Mouse (Mus musculus): Measurements from ENCODE around the gene Cyp2t4. TPM values are rescaled to one million over a fixed set of nuclear protein-coding genes. Genes with fewer than 3 reads are reported as not detected.

The Cyp2t4 gene
- polyA plus RNA-seq, 1 experiment from 2014 or later, result 0.11 TPM

DNA sequence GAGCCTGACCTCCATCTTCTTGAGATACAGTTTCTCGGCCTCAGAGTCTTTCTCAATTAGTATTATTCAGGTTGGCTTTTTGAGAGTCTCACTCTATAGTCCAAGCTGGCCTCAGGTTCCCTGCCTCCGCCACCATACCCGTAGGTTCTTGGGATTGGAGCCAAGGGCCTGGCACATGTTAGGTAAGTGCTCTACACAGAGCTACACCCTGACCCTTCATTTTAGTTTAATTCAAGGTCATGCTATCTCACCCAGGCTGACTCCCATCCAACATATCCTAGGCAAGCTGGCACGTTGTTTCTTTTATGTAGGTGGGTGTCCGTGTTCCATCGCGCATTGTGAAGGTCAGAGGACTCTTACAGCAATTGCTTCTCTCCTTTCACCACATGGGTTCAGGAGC, 21.4 kb downstream of the Cyp2t4 start:
- WGBS, result 94% methylated on average over 7 of the region's 7 CpGs
- Histone ChIP-seq H3K27ac (no peak overlapping the region), H3K36me3 (peaks cover 48% of the 10 kb centered on the region), H3K27me3 (replicated peaks) (no peaks in the 10 kb centered on the region), H3K9ac (no peak overlapping the region), H3K9me3 (no peaks in the 10 kb centered on the region), H3K4me1 (peaks cover 9% of the 10 kb centered on the region), H3K4me2 (replicated peaks) (no peak overlapping the region), H3K4me3 (no peak overlapping the region)
- no peak for ATAC-seq (ENCODE audit: low FRiP score, low read depth)

DNA sequence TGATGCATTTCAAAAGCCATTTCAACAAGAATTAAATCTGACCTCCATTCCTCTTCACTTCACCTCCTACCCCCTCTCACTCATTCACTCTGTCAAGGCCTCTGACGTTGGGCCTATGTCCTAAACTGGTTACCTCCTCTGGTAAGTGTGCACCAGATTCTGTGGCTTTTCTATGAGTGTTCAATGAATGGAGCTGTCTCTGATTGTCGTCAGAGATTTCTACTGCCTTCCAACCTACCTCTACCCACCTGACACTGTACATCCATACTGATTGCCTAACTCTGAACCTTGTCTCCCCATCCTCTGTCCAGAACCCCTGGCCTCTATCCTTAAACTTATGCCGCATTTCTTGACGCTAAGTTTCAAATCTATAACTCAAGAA, 24.4 kb downstream of the Cyp2t4 start:
- Histone ChIP-seq H3K9ac (peak overlapping the region; percentile 62), H3K4me2 (replicated peaks) (peak overlapping the region; percentile 53), H3K4me1 (peaks cover 9% of the 10 kb centered on the region), H3K27ac (peak overlapping the region; percentile 81; the same call in 1 of the 2 replicates), H3K27me3 (replicated peaks) (no peaks in the 10 kb centered on the region), H3K36me3 (peaks cover 25% of the 10 kb centered on the region), H3K9me3 (no peaks in the 10 kb centered on the region), H3K4me3 (peak overlapping the region; percentile 75)
- ATAC-seq (ENCODE audit: low FRiP score, low read depth), result peak; percentile 23; the same call in 1 of the 2 replicates
- WGBS, result 19% methylated on average over 4 of the region's 4 CpGs

DNA sequence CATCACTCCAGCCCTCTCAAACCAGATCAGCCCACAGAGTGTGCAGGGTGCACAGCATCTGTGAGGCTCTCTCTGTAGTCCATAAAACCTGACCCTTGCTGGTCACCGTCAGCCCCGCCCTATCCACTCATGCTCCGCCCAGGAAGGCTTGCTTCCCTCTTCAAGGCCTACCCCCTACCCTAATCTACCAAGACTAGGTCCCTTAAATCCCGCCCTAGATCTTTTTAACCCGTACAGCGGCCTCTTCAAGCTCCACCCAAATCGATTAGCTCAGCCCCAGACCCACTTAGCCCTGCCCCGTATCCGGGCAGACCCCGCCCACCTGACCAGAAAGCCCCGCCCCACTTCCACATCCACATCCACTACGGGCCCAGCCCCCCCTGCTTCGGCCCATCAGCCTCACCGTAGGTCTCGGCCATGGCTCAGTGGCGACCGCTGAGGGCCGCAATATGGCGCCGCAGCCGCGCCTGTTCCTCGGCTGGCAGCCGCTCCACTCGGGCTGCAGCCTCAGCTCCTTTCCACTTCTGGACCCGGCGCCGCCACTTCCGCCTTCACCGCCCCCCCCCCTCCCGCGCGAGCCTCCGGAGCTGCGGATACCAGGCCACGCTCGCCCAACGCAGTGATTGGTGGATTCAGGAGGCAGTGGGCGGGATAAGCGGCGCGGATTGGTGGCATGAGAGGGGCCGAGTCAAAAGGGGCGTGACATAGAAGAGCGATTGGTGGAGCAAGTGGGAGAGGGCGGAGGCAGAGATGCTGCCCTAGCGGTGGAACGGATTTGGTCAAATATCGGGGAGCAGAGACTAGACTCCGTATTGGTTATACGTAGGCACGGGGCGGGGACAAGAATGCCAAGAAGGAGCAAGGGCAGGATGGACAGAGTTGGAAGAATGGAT, 25.1 kb downstream of the Cyp2t4 start, which contains the start of gene Rab4b:
Gene Rab4b, minus strand, starts transcription at position 573 of the 893 bp plus-strand sequence.
- H3K9me3 ChIP-seq, result no peaks in the 10 kb centered on the region
- peak within 1 kb of the TSS; percentile 53 for H3K4me2 ChIP-seq (replicated peaks)
- H3K4me3 ChIP-seq, result peak within 1 kb of the TSS; percentile 75
- under 1% methylated on average over 53 of the region's 53 CpGs for WGBS
- peak within 1 kb of the TSS; percentile 62 for H3K9ac ChIP-seq
- no peaks in the 10 kb centered on the region for H3K27me3 ChIP-seq (replicated peaks)
- peaks cover 27% of the 10 kb centered on the region for H3K36me3 ChIP-seq
- peaks cover 9% of the 10 kb centered on the region for H3K4me1 ChIP-seq
- peak; percentile 97 for ATAC-seq (ENCODE audit: low FRiP score, low read depth)
- peak within 1 kb of the TSS; percentile 81; the same call in 1 of the 2 replicates for H3K27ac ChIP-seq

DNA sequence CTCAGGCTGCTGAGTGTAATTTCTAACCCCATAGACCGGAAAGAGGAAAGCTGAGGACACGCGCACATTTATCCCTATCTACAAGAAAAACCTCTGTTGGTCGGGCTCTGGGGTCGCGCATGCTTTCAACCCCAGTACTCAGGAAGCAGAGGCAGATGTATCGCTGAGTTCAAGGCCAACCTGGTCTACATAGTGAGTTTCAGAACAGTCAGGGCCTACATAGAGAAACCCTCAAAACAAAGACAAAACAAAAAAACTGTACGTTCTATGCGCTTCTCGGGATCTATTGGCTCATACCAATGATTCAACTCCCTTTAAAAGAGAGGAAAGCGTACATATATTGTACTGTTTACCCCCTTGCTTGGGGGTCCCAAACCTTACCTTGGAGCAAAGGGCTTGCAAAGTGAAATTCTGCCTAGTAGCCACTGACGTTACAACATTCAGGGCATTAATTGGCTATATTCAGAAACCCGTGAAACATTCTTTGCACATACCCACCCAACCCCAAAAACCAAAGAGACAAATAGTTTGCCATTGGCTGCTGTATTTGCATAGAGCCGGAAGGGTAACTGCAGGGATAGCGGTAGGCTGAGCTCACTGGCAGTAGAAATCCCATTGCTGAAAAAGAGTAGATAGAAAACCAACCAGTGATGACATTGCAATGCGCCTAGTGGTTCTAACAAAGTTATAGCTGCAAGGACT, 25.9 kb downstream of the Cyp2t4 start:
- Histone ChIP-seq H3K9ac (no peak overlapping the region), H3K27ac (0 out of 2 replicates have a peak overlapping the region, but pooled peaks have one; percentile 37), H3K4me3 (peak overlapping the region; percentile 75), H3K4me2 (replicated peaks) (peak overlapping the region; percentile 53), H3K27me3 (replicated peaks) (no peaks in the 10 kb centered on the region), H3K9me3 (no peaks in the 10 kb centered on the region), H3K4me1 (peaks cover 9% of the 10 kb centered on the region), H3K36me3 (peaks cover 24% of the 10 kb centered on the region)
- 50% methylated on average over 16 of the region's 16 CpGs for WGBS
- ATAC-seq (ENCODE audit: low FRiP score, low read depth), result 0 out of 2 replicates have a peak, but pooled peaks have one; percentile 1

DNA sequence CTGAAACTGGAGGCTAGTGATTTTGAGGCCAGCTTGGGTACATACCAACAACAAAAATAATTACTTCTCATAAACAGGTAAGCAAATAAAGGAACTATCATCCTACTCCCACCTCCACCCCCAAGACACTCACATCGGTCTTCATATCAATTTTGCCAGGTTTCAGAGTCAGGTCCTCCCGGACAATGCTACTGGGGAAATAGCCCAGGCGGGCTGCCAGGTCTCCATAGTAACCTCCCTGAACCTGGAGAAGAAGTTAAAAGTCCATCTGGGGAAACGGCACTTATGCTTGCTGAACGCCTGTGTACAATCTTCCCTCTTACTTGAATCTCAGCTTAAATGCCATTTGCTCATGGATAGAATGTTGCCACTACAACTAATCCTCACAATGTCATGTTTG, 26.5 kb downstream of the Cyp2t4 start:
- Histone ChIP-seq H3K36me3 (peaks cover 24% of the 10 kb centered on the region), H3K4me2 (replicated peaks) (no peak overlapping the region), H3K4me1 (peaks cover 9% of the 10 kb centered on the region), H3K9me3 (no peaks in the 10 kb centered on the region), H3K4me3 (no peak overlapping the region), H3K27me3 (replicated peaks) (no peaks in the 10 kb centered on the region), H3K9ac (no peak overlapping the region), H3K27ac (no peak overlapping the region)
- ATAC-seq (ENCODE audit: low FRiP score, low read depth), result no peak
- WGBS, result 54% methylated on average over 5 of the region's 5 CpGs

DNA sequence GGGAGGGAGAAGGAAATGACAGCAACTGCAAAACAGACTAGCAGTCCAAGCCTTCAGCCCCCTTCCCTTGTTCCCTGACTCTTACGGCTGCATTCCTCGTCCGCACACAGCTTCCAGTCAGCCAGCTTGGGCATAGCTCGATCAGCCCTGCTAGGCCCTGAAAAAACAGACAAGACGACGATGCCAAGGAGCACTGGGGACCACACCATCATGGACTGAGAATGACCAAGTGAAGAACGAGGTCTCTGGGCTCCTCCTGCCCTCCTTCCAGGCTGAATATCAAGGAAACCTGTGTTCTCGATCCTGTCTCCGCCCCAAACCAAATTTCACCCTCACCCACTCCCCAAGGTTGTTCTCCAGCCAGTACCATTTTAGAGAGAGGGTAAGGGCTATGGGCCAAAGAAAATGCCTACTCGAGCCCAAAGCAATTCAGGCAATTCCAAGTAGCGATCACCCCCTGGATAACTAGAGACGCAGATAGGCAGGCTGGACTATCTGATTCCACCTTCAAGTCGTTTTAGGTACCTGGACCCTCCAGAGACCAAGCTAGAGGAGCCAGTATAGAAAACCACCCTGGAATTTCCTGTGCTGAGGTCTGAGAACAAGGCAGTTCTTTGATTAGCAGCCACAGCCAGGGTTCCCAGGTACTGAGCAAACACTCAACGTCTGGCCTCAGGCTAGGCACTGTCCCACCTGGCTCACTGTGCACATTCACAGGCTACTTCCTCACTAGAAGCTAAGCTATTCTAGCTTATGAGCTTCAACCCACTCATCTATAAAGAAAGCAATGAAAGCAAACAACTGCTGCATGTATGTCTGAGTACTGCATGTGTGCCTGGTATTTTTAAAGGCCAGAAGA, 27.6 kb downstream of the Cyp2t4 start, which contains the start of the genes Gm21983 and Mia:
Gene Gm21983, minus strand, starts transcription at position 250 of the 859 bp plus-strand sequence.
Gene Mia, minus strand, starts transcription at position 321 of the 859 bp plus-strand sequence.
- no peak for ATAC-seq (ENCODE audit: low FRiP score, low read depth)
- no peak within 1 kb of the TSS for H3K27ac ChIP-seq
- peaks cover 27% of the 10 kb centered on the region for H3K36me3 ChIP-seq
- H3K4me1 ChIP-seq, result peaks cover 9% of the 10 kb centered on the region
- no peak within 1 kb of the TSS for H3K9ac ChIP-seq
- H3K27me3 ChIP-seq (replicated peaks), result no peaks in the 10 kb centered on the region
- WGBS, result 71% methylated on average over 14 of the region's 14 CpGs
- H3K4me2 ChIP-seq (replicated peaks), result no peak within 1 kb of the TSS
- H3K9me3 ChIP-seq, result no peaks in the 10 kb centered on the region
- no peak within 1 kb of the TSS for H3K4me3 ChIP-seq

DNA sequence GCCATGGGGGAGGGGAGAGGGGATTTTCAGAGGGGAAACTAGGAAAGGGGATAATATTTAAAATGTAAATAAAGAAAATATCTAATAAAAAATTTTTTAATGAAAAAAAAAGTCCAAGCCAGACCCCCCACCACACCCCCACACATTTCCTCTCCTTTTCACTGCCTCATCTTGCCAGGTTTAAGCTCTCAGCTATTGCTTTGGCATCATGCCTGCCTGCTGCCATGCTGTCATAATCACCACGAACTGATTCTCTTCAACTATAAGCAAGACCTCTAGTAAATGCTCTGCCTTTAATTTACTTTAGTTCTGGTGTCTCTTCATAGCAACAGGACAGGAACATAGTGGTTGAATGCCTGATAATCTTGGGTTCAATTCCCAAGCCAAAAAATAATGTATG, 29.0 kb downstream of the Cyp2t4 start:
- no peak overlapping the region for H3K4me3 ChIP-seq
- no peak for ATAC-seq (ENCODE audit: low FRiP score, low read depth)
- peaks cover 9% of the 10 kb centered on the region for H3K4me1 ChIP-seq
- WGBS, result 91% methylated on average over 1 of the region's 1 CpGs
- H3K27ac ChIP-seq, result no peak overlapping the region
- no peaks in the 10 kb centered on the region for H3K27me3 ChIP-seq (replicated peaks)
- H3K4me2 ChIP-seq (replicated peaks), result no peak overlapping the region
- H3K36me3 ChIP-seq, result peaks cover 41% of the 10 kb centered on the region
- H3K9ac ChIP-seq, result no peak overlapping the region
- no peaks in the 10 kb centered on the region for H3K9me3 ChIP-seq

DNA sequence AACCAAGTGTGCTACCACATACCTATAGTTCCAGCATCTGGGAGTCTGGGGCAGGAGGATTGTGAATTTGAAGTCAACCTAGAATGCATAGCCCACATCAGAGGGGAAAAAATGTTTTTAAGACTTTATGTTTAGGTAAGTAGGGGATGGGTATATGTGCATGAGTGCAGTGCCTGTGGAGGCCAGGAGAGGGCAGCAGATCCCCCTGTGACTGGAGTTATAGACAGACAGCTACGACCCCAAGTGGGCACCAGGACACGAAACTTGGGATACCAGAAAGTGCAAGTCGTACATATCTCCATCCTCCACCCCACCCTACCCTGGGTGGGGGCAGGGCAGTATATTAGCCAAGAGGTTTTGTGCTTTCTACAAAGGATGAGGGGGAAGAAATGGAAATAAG, 31.4 kb downstream of the Cyp2t4 start:
- Histone ChIP-seq H3K27me3 (replicated peaks) (no peaks in the 10 kb centered on the region), H3K9ac (no peak overlapping the region), H3K4me1 (no peaks in the 10 kb centered on the region), H3K27ac (no peak overlapping the region), H3K4me2 (replicated peaks) (no peak overlapping the region), H3K36me3 (peaks cover 66% of the 10 kb centered on the region), H3K9me3 (no peaks in the 10 kb centered on the region), H3K4me3 (no peak overlapping the region)
- WGBS, result 85% methylated on average over 3 of the region's 3 CpGs
- ATAC-seq (ENCODE audit: low FRiP score, low read depth), result no peak

DNA sequence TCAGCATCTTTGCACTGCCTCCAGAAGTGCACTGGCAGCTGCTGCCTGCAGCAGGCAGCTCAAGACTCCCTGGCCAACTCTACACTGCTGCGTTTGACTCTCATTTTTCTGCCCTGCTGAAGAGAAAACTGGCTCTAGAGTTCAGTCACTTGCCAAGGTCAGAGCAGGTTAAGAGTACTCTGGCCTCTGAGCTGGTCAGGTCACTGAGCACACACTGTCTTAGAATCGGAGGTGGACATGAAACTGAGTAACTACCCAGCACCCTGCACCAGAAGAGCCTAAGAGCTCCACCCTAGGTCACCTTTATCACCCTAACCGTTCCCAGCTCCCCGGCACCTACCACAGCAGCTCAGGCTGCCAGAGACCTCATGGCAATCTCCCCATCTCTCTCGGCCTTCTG, 32.5 kb downstream of the Cyp2t4 start:
- Histone ChIP-seq H3K9me3 (no peaks in the 10 kb centered on the region), H3K27ac (no peak overlapping the region), H3K27me3 (replicated peaks) (no peaks in the 10 kb centered on the region), H3K4me3 (no peak overlapping the region), H3K36me3 (peaks cover 76% of the 10 kb centered on the region), H3K4me1 (no peaks in the 10 kb centered on the region), H3K9ac (no peak overlapping the region), H3K4me2 (replicated peaks) (no peak overlapping the region)
- WGBS, result 97% methylated on average over 5 of the region's 5 CpGs
- ATAC-seq (ENCODE audit: low FRiP score, low read depth), result no peak

DNA sequence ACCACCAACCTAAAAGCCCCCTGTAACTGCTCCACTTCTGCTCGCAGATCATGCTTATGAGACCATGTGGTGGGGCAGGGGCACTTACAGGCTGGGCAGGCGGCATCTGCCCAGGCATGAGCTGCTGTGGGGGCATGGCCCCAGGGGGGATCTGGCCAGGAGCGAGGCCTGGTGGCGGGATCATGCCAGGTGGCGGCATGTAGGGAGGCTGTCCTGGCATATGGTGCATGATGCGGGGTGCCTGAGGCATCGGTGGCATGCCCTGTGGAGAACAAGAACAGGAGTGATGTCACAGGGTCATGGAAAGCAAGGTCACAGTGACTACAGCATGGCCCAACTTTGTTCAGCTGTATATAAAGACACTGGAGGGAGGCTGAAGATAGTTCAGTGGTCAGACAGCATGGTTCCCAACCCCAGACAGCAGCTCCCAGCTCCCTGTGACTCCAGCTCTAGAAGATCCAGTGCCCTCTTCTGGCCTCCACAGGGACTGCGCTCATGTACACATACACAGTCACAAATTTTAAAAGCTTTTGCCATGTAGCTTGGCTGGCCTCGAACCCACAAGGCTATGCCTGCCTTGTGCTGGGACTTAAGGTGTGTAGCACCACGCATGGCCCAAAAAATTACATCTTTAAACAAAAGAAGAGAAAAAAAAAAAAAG, 35.9 kb downstream of the Cyp2t4 start:
- H3K27ac ChIP-seq, result no peak overlapping the region
- no peak overlapping the region for H3K4me2 ChIP-seq (replicated peaks)
- 95% methylated on average over 10 of the region's 10 CpGs for WGBS
- H3K27me3 ChIP-seq (replicated peaks), result no peaks in the 10 kb centered on the region
- H3K9me3 ChIP-seq, result no peaks in the 10 kb centered on the region
- H3K4me1 ChIP-seq, result peaks cover 12% of the 10 kb centered on the region
- no peak overlapping the region for H3K4me3 ChIP-seq
- peaks cover 97% of the 10 kb centered on the region for H3K36me3 ChIP-seq
- H3K9ac ChIP-seq, result no peak overlapping the region
- ATAC-seq (ENCODE audit: low FRiP score, low read depth), result no peak

DNA sequence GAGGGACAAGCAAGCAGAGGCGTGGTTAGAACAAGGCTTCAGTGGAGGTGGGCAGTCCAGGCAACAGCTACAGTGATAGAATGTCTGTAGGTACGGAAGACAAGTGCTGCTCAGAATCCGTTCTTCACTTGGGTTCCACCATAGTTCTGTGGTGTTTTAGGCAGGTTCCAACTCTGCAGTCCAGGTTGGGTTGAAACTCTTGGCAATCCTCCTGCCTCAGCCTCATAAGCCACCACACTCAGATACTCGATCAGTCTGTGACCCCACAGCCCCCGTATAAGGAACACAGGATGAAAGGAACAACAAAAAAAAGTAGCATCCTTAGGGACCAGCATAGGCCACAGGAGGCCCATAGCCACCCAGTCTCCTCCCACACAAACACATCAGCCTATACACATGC, 38.9 kb downstream of the Cyp2t4 start:
- H3K9me3 ChIP-seq, result no peaks in the 10 kb centered on the region
- no peaks in the 10 kb centered on the region for H3K27me3 ChIP-seq (replicated peaks)
- H3K4me2 ChIP-seq (replicated peaks), result no peak overlapping the region
- H3K36me3 ChIP-seq, result peaks cover 67% of the 10 kb centered on the region
- 100% methylated on average over 5 of the region's 5 CpGs for WGBS
- H3K9ac ChIP-seq, result no peak overlapping the region
- no peak overlapping the region for H3K4me3 ChIP-seq
- H3K27ac ChIP-seq, result no peak overlapping the region
- peaks cover 20% of the 10 kb centered on the region for H3K4me1 ChIP-seq
- no peak for ATAC-seq (ENCODE audit: low FRiP score, low read depth)
